Mouse (Mus musculus) activated CD4-positive, CD25-positive, alpha-beta regulatory T cell, adult 9 weeks (primary cell): ENCODE measurements around the gene Gm2381. TPM values are rescaled to one million over a fixed set of nuclear protein-coding genes. Genes with fewer than 3 reads are reported as not detected.

Source experiments
- polyA plus RNA-seq: library from polyadenylated mRNA; unstranded; fragments of 100-300 nt; shearing (Covaris generic); gene quantifications from one replicate; pipeline ENCODE4 v1.2.1, GENCODE M21; 2017

The Gm2381 gene
- polyA plus RNA-seq = not detected

DNA sequence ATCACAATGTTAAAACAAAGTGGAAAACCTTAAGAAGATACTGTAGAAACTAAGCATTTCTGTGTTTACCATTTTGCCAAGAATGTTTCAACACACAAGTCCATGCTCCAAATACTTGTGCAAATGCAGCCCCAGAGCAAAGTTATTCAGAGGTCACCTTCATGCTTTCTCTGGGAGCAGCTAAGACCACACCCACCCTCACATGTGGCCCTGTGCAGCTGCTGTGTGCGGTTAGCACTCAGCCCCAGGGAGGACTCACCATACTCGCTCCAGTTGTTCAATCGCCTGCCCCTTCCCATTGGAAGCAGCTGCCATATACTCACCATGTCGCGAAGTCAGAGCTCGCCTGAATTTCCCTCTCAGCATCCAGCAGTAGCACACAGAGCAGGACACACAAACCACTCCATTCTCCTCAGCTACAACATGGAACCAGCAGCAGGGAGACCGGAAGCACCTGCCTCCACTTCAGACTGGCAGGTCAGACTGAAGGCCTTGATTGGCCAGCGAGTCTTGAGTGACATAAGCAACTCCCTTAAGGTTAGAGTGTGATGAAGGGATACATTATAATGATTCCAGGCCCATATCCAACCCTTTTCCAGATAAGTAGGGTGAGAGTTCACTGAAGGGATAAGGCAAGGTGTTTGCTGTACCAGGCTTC is at the start of gene Gm2381:
Gene Gm2381, minus strand, starts transcription at position 434 of the 658 bp plus-strand sequence.

GRCm38 (mm10) chr7:42793425-42793824 is 73.6 kb downstream of the Gm2381 start, which contains the start of gene Vmn2r62:
Gene Vmn2r62, minus strand, starts transcription at chr7:42793525.

Other genes with a start within 250 kb of the Gm2381 start
- 2.2 TPM for gene Zfp976, start 224.6 kb downstream of the Gm2381 start, polyA plus RNA-seq
- 4.4 TPM for gene Zfp975, start 174.5 kb downstream of the Gm2381 start, polyA plus RNA-seq
- not detected for gene Gm17067, start 140.2 kb downstream of the Gm2381 start, polyA plus RNA-seq
- not detected for gene Vmn2r62, start 73.7 kb downstream of the Gm2381 start, polyA plus RNA-seq
- 0.05 TPM for gene Vmn2r63, start 66.6 kb upstream of the Gm2381 start, polyA plus RNA-seq
- gene Gm9268, start 151.5 kb upstream of the Gm2381 start, polyA plus RNA-seq = not detected
- gene Zfp936, start 247.0 kb upstream of the Gm2381 start, polyA plus RNA-seq = not detected